Mouse (Mus musculus) retina, adult 2 months (tissue): Measurements from ENCODE around the gene Palld.

Experiments
- DNase-seq: peaks from one replicate; pipeline ENCODE4 v3.0.0-alpha.2; 2012; ENCODE audit warnings: low read depth, low spot score

Gene Palld

DNA sequence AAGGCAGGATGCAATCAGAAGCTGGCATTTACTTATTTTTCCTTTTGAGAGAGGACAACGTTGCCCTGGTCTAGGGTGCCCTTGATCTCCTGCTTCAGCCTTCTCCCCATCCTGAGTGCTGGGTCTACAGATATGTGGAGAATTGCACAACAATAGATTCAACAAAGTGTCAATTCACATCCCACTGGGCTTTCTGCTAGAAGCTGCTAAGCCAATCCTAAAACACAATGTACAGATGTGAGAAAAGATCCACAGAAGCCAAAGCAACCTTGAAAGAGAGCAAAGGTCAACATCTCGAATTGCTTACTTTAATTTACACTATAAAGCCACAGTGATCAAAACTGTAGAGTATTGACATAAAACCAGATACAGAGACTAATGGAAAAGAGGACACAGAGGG, 270.2 kb downstream of the Palld start:
- no peak for DNase-seq

DNA sequence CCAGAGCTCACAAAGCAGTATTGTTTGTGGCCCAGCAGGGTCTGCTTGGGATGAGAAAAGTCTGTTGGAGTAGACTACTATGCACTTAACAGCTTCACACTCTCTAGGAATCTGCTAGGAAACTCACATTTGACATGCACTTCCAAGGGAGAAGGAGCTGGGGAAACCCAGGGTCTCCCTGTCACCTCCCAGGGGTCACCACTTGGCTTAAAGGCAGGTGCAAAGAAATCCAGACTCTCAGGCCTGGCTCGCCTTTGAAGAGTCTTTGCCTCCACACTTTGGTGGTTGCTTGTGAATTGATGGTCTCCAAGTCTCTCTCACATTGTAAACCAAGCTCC, 272.9 kb downstream of the Palld start:
- no peak for DNase-seq

DNA sequence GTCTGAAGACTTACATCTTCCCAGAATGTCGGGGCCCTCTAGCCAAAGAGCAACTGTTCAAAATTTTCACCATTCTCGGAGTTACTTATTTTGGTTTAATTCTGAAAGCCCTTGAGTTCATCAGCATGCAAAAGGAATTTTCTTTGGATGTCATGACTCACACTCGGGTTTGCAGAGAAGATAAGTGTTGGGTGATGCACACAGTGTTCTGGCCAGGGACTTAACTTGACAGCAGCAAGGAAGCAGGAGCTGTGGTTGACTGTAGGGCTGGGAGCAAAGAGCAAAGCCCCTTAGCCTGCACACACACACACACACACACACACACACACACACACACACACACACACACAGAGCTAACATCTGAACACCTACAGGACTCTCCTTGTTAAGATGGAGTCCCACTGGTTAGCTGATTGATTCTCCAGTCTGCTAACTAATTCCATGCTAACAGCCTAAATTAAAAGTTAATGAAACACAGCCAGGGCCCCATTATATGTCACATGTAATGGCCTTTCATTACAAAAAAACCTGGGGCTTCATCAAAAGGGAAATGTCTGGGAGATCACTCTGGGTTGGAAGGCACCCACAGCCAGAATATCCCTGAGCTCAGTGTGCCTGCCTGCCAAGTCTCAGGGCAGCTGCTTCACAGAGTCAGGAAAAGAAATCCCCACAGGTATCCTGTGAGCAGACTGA, 273.4 kb downstream of the Palld start:
- no peak for DNase-seq

DNA sequence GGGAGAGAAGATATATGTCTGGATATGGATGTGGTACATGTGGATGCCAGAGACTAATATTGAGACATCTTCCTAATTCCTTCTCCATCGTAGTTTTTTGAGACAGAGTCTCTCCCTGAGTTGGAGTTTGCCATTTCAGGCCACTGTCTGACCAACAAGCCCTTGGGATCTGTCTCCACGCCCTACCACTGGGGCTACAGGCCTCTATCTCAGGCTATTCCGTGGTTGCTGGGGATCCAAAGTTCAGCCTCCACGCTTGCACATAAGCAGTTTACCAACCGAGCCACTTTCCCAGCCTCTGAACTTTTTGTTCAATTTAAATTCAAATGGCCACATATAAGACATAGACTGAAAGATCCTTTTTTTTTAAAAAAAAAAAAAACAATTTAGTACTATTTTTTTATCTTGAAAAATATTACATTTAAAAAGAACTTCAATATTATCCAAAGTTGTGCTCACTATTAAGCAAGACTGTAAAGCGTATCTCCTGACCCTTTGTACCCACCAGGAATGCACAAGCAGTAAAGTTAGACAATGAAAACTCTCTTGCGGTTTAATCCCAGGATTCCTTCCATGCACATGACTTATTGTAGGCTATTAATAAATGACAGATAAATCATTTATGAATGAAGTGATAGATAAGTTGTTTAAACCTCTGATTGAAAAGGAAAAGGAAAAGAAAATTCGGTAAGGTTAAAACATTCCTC, 276.1 kb downstream of the Palld start:
- no peak for DNase-seq

DNA sequence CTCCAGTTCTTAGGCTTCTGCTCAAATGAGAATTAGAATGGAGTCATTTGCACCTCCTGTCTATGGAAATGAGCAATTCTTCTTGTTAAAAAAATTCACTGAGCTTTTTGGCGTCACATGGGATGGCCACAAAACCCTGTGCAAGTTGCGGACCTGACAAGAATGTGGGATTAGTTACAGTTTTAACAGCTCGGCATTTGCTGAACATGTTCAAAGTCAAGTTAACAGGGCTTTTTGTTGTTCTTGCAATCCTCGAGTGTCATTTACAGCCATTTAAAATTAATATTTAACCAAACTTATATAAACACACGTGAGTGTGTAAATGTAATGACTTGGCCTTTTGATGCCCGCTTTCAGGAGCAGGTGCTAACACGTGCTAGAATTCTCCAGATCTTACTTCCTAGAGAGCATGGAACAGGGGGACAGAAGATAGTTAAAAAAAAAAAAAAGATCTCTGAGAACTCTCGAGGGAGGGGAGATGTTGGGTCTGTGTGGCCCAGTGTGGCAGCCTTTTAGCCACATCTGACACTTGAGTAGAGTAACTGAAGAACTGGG, 276.8 kb downstream of the Palld start:
- DNase-seq = no peak

DNA sequence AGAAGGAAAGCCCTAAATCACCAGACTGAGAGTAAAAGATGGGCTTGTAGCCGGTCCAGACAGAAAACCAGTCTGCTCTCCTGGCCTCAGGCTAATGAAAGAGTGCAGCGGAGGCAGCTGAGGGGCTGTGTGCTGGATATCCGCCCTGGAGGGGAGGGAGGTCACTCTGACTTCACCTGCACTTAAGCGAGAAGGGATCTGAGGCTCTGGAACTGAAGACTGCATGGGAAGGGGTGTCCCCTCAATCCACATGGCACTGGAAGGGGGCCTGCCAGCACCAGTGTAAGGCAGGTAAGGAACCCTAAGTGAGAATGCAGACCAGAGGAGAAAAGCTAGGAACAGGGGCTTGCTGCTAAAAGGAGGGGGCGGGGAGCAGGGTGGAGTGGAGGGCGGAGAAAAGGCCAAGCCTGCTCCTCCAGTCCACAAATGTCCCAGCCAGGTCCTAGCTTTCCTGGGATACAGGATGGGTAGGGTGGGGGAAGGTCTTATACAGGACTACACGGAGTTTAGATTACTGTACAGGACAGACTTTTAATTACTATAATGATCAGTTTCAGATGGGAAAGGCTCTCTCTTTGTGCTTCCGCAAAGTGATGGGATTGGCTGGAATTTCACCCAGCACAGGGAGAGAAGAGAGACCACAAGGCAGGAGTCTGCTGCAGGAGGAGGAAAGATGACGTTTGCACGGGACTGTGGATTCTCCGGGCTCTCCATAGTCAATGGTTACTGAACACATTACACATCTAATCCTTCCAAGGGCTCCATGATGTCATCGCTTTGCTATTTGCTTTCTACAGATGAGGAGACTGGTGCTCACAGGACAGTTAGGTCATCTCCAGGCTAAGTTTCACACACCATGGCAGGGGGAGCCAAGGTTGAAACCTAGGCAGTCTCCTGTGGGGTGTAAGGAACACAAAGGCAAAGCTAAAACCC, 278.7 kb downstream of the Palld start:
- no peak for DNase-seq

DNA sequence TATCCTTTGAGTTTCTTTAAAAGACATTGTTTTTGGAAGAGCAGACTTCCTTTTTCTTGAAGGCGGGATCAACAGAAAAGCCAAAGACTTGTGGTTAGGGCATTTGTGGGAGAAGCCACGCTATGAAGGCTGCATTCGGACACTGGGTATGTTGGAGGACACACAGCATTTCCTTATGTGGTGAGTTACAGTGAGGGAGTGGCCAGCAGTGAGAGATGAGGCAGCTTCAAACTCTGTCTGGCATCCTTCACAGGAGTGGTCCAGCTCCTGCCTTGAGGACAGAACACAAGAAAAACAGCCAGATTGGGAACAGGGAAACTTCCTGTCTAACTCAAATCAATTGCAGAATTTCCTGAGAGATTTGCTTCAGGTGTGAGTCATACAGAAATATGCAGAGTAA, 281.2 kb downstream of the Palld start:
- DNase-seq = no peak

DNA sequence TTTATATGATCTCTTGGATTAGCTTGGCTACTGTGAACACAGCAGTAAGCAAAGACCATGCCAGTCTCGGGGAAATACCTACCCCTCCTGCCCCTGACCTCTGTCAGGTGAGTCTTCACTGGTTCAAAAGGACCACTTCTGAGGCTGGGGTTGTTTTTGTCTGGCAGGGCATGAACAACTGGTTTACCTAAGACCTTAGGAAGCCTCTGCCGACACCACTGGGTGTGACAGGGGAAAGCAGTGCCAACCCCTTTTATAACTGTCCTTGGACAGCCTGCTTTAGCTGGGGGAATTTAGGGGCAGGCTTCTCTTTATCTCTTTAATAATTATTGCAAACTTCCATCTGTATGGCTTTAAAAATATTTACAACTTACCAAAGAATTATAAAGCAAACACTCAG, 284.8 kb downstream of the Palld start:
- DNase-seq = no peak

DNA sequence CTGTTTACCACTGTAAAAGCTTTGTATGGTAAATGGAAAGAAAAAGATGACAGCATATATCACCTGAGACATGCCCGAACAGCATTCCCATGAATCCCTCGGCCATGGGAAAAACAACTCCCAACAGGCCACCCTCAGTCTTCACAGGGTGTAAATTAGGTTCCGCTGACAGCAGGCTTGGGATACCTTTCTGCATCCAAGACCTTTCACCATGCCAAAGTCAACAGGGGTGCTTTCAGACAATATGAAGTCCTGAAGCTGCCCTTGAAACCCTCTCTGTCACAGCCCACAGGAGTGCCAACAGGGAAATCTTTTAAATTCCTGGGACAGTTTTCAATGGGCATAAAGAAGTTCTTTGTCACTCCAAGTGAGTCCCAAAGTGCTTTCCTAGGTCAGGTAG, 285.4 kb downstream of the Palld start:
- no peak for DNase-seq

DNA sequence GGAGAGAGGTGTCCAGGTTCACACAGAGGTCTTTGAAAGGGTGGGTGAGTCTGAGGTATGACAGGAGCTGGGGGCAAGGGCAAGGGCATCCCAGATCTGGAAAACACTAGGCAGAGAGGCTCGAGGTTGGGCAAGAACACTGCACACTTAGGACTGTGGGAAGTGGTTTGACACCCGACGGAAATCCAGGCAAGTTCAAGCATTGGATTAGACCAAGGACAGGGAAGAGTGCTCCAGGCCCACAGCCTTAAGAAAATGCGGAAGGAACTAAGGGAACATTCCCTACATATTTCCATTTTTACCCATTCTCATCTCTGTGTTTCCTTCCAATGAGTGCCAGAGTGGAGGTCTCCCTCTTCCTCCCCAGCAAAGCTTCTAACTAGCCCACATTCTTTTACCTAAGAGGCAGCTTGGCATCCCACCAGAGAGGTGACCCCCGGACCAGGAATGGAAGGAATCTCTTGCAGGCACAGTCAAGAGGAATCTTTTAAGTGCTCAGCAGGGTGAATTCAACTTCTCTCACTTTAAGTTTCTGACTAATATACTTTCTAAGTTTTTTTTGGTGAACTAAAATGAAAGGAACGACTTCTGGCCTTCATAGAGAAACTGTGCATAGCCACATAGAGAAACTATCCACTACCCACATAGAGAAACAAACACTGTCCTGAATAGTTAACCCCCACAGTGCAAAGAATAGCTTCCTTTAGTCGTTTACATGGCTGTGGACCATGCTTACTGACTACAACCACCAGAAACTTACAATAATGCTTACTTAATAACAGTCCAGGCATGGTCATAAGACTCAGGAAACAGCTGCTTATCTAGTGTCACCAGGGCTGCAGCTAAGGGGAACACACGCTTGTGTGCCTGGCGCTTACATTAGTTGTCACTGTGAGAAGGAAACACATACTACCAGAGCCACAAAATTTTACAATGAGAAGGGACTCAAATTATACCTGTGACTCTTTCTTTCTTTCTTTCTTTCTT, 286.5 kb downstream of the Palld start:
- DNase-seq = no peak

DNA sequence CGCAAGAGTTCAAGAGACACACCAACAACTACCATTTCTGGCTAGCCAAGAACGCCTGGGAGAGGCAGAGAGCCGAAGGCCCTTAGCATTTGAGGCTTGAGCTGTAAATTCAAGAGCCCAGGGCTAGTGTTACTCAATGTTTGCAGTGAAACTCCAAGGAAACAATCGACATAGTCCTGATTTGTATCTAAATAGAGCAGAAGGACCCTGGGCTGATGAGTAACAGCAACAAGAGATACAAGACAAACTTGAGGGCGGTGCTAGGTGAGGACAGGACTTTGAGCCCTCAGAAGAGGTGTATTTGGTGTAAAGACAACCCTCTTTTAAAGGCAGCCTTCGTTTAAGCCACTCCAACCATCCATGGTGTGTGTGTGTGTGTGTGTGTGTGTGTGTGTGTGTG, 290.7 kb downstream of the Palld start:
- DNase-seq = no peak

DNA sequence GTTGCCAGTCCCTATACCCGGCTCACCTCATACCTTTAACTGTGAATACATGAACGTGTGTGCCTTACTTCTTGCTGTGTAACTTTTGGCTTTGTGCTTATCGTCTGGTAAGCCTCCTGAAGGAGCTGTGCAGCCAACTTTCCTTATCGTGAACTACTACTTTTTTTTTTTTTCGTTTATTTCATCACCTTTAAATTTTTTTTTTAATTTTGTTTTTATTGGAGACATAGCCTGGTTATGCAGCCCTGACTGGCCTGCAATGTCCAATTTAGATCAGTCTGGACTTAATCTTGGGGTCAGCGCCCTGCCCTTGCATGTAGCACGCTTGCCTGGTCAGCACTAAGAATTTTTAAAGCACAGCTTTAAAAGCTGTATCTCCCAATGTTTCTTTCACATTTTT, 291.4 kb downstream of the Palld start:
- DNase-seq = no peak

DNA sequence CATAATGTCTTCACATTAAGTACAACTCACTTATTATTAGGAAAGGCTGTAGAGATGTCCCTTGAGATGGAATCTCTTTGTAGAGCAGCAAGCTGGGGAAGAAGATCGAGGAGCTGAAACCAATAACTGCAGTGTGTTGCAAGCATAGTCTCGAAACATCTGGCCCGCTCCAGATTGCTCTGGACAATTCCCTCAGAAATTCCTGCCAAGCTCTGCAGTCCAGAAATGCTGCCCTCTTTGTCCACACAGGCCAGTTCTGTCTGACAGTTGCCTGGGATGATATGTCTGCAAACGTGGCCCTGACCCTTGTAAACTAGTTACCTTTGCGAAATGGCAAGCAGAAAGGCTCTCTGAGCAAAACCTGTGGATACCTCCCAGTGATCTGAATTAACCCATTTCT, 291.9 kb downstream of the Palld start:
- DNase-seq = no peak

DNA sequence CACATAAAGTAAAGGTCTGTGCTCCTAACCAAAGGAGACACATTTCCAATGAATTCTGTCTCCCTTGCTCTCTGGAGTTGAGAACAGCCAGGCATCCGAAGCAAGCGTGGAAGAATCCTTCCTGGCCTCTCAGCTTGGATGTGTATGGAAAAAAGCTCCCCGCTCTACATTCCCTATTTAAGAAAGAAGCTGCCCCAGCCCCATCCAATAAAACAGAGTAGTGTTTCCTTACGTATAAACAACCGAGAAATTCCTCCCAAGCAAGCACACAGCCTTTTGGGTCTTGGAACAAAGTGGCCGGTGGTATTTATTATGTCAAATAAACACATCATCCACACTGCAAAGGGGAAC, 295.1 kb downstream of the Palld start:
- no peak for DNase-seq

DNA sequence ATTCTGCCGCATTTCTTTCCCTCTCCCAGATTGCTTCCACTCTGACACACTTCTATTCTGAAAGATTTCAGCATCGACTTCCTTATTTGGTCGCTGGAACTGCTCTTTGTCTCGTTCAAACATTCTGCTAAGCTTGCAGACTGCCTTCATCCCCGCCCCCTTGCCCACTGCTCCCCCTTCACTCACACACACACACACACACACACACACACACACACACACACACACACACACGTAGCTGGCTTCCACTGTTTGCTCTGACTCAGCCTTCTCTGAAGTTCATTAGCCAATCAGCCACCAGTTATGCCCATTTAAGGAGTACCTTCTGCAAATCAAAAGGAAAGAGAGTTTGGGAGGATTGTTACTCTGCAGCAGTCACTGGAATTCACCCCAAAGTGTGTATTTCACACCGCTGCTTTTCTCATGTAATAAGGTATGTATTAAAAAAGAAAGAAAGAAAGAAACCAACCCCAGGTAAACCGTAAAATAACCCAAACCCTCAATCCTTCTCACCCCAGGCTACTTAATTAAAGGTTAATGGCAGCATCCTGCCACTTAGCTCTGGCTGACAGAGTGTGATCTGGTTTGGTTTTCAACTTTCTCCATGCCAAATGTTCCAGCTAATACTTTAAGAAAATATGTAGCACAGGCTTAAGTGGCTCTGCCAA, 295.6 kb downstream of the Palld start:
- no peak for DNase-seq

DNA sequence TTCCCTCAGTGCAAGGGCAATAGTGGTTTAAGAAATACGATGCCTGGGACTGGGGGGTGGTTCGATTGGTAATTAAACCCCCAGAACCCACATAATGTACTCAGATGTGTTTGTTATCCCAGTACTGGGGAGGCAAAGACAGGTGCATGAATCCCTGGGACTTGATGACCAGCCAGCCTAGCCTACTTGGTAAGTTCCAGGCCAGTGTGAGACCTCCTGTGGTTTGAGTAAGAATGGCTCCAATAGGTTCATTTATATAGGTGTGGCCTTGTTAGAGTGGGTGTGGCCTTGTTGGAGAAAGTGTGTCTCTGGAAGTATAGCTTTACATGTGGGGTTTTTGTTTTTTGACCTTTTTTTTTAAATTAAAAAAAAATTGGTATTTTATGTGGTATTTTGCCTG, 297.6 kb downstream of the Palld start:
- DNase-seq = no peak

DNA sequence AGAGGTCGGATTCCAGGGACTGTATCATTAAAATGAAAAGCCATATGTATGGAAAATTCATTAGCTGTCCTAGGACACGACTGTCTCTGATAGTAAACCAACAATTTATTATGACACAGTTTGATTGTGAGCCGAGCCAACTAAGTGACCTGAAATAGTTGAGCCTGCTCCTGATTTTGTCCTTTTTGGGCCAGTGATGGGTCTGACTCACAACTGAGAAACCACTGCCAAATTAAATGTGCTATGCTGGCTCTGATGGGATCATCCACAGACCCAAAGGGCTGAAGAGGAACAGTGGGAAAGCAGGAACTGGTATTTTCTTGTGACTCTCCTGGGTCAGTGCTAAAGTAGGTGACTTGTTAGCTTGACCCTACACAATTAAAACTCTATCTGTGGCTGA, 305.6 kb downstream of the Palld start:
- no peak for DNase-seq

DNA sequence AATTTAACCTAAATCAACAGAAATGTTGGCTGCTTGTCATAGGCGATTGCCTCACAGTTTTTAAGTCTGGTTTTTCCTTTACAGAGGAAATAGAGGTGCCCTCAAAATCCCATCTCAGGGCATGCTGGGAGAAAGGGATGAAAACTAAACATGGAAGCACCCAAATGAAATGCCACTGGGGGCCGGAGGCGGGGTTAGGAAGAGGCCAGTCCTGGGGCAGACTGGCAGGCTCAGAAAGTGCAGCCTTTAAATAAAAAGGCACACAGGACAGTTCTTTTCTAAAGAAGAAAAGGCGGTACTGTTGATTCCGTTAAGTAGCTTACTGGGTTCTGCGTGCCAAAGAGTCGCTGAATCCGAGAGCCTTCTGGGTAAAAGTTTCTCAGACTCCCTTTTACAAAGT, 311.0 kb downstream of the Palld start:
- no peak for DNase-seq

DNA sequence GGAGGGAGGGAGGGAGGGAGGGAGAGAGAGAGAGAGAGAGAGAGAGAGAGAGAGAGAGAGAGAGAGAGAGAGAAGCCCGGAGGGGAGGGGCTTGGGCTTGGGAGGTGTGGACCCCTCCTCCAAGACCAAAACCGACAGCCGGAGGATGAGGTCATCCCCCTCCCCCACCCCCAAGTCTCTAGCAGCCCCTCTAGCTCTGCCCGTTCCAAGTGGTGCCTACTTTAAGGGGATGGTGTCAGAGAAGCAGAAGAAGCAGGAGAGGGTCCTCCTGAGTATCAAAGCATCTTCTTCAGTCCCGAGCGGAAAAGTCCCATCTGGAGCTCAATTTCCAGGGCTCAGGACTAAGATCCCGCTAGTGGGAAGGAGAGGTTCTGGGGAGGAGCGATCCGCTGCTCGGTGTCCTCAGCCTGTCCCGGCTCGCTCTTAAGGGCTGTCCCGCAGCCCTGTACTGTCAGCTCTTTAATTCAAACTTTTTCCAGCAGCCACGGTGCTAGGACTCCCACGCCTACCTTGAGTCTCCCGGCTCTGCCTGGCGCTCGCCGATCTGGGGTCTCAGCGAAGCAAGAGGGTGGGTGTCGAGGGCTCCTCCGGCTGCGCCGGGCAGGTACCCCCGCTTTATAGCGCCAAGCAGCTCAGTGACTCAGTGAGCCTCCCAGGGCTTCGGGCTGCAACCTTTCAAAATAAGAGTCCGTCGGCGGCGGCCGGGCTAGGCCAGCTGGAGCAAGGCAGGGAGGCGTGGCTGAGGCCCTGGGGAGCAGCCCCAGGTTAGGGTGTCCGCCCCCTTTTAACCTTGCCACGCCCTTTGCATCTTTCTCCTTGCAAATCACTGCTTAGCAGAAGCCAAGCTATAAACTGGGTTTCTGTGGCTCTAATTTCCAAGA, 311.7 kb downstream of the Palld start:
- DNase-seq = peak; percentile 32

DNA sequence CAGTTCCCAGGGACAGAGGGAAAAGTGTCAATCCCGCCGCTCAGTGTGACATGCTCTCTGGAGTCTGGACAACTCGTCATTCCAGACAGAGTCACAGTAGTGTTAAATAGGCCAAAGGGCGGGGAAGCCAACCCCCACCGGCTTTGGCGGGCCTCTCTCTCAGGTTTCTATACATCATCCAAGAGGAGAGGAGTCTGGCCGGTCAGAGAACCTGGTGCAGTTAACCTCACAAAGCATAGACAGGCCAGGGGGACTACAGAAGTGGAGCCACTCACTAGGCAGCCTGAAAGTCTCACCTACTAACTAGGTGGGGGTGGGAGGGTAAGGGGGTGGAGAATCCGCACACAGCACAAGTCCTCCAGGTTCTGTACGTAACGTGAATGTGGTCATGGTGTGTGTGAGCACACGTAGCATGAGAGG, 312.5 kb downstream of the Palld start:
- DNase-seq = no peak
